Mouse (Mus musculus) forebrain, embryonic 13.5 days (tissue): ENCODE measurements around the gene Nrap. TPM values are rescaled to one million over a fixed set of nuclear protein-coding genes. Genes with fewer than 3 reads are reported as not detected.
"Not testable (repeated sequence)": the region's sequence is repeated elsewhere in the genome, so short reads cannot be mapped to it uniquely, and the experiment has no call there.

ENCODE experiments used
- ATAC-seq: fragments of 200-750 bp; cut with Nextera tagmentation; 2 replicates; pipeline ENCODE4 v1.8.0; 2017
- H3K27ac ChIP-seq: fragments of 300-500 bp; sonication (generic); 2 replicates; pipeline ENCODE4 v1.5.1; 2015; ENCODE audit warnings: inconsistent platforms, mild to moderate bottlenecking, moderate library complexity
- H3K27me3 ChIP-seq: fragments of 300-500 bp; sonication (generic); 2 replicates; pipeline ENCODE4 v1.6.1; 2015; ENCODE audit warnings: mild to moderate bottlenecking, inconsistent platforms
- H3K36me3 ChIP-seq: fragments of 300-500 bp; sonication (generic); 2 replicates; pipeline ENCODE4 v1.6.1; 2015; ENCODE audit warnings: mild to moderate bottlenecking, inconsistent platforms; ENCODE audit not compliant: poor library complexity, severe bottlenecking
- H3K4me1 ChIP-seq: fragments of 300-500 bp; sonication (generic); 2 replicates; pipeline ENCODE4 v1.6.1; 2015; ENCODE audit warnings: inconsistent platforms
- H3K4me2 ChIP-seq: fragments of 300-500 bp; sonication (generic); 2 replicates; pipeline ENCODE4 v1.6.1; 2015; ENCODE audit warnings: inconsistent platforms, mild to moderate bottlenecking, moderate library complexity
- H3K4me3 ChIP-seq: fragments of 300-500 bp; sonication (generic); 2 replicates; pipeline ENCODE4 v1.5.1; 2015; ENCODE audit warnings: mild to moderate bottlenecking, inconsistent platforms
- H3K9ac ChIP-seq: fragments of 300-500 bp; sonication (generic); 2 replicates; pipeline ENCODE4 v1.6.1; 2015; ENCODE audit warnings: mild to moderate bottlenecking, inconsistent platforms
- H3K9me3 ChIP-seq: fragments of 300-500 bp; sonication (generic); replicated peaks from 2 replicates; pipeline ENCODE4 v1.6.1; 2016; ENCODE audit warnings: inconsistent platforms
- WGBS: fragments of 180-500 bp; shearing (Covaris S2); methylation state at CpG from one replicate; pipeline ENCODE4 v1.1.7; 2015; 5-methylcytosine and 5-hydroxymethylcytosine counted together
- polyA plus RNA-seq: library from polyadenylated mRNA; unstranded; fragments of >200 nt; fragmentation: Nextera tagmentation; extraction: Ambion mirVana; gene quantifications from 2 replicates; pipeline ENCODE4 v1.2.1, GENCODE M21; 2015

Gene Nrap
- polyA plus RNA-seq, 1 experiment from 2014 or later = 0.30 TPM

- Histone ChIP-seq H3K4me3 (no peak overlapping the region), H3K27me3 (no peaks in the 10 kb centered on the region), H3K4me2 (no peak overlapping the region), H3K4me1 (0 out of 2 replicates have a peak, but pooled peaks cover 3% of the 10 kb centered on the region), H3K9ac (no peak overlapping the region), H3K27ac (no peak overlapping the region), H3K36me3 (no peaks in the 10 kb centered on the region), H3K9me3 (0 out of 2 replicates have a peak, but pooled peaks cover 3% of the 10 kb centered on the region)
- 80% methylated on average over 10 of the region's 10 CpGs for WGBS
- ATAC-seq = no peak
Measured at GRCm38 (mm10) chr19:56374011-56374410, 15.8 kb downstream of the Nrap start.

GRCm38 (mm10) chr19:56373246-56373645 lies 16.6 kb downstream of the Nrap start:
- Histone ChIP-seq H3K9ac (no peak overlapping the region), H3K9me3 (0 out of 2 replicates have a peak, but pooled peaks cover 3% of the 10 kb centered on the region), H3K4me1 (0 out of 2 replicates have a peak, but pooled peaks cover 3% of the 10 kb centered on the region), H3K27me3 (no peaks in the 10 kb centered on the region), H3K4me3 (no peak overlapping the region), H3K36me3 (no peaks in the 10 kb centered on the region), H3K4me2 (no peak overlapping the region), H3K27ac (no peak overlapping the region)
- 95% methylated on average over 5 of the region's 5 CpGs for WGBS
- ATAC-seq = no peak

GRCm38 (mm10) chr19:56372226-56372625 lies 17.6 kb downstream of the Nrap start:
- Histone ChIP-seq H3K36me3 (no peaks in the 10 kb centered on the region), H3K4me3 (no peak overlapping the region), H3K27ac (no peak overlapping the region), H3K4me1 (0 out of 2 replicates have a peak, but pooled peaks cover 3% of the 10 kb centered on the region), H3K9me3 (0 out of 2 replicates have a peak, but pooled peaks cover 3% of the 10 kb centered on the region), H3K4me2 (no peak overlapping the region), H3K9ac (no peak overlapping the region), H3K27me3 (no peaks in the 10 kb centered on the region)
- ATAC-seq = no peak
- 19% methylated on average over 7 of the region's 7 CpGs for WGBS

GRCm38 (mm10) chr19:56370389-56371150 lies 19.3 kb downstream of the Nrap start:
- ATAC-seq = no peak
- H3K4me1 ChIP-seq = 0 out of 2 replicates have a peak, but pooled peaks cover 3% of the 10 kb centered on the region
- WGBS = 92% methylated on average over 6 of the region's 6 CpGs

GRCm38 (mm10) chr19:56368912-56369311 lies 20.9 kb downstream of the Nrap start:
- Histone ChIP-seq H3K4me2 (no peak overlapping the region), H3K27ac (no peak overlapping the region), H3K4me1 (0 out of 2 replicates have a peak, but pooled peaks cover 3% of the 10 kb centered on the region), H3K9me3 (no peaks in the 10 kb centered on the region), H3K4me3 (no peak overlapping the region), H3K9ac (no peak overlapping the region), H3K27me3 (no peaks in the 10 kb centered on the region), H3K36me3 (no peaks in the 10 kb centered on the region)
- WGBS = 93% methylated on average over 7 of the region's 7 CpGs
- no peak for ATAC-seq

More at GRCm38 (mm10) chr19:56370389-56371150, 19.3 kb downstream of the Nrap start:
- H3K27ac ChIP-seq = no peak overlapping the region
- no peaks in the 10 kb centered on the region for H3K27me3 ChIP-seq
- no peaks in the 10 kb centered on the region for H3K36me3 ChIP-seq
- H3K4me2 ChIP-seq = no peak overlapping the region
- H3K9ac ChIP-seq = no peak overlapping the region
- no peaks in the 10 kb centered on the region for H3K9me3 ChIP-seq
- no peak overlapping the region for H3K4me3 ChIP-seq

GRCm38 (mm10) chr19:56367778-56368177 lies 22.1 kb downstream of the Nrap start:
- ATAC-seq = no peak
- H3K9ac ChIP-seq = no peak overlapping the region
- H3K4me1 ChIP-seq = 0 out of 2 replicates have a peak, but pooled peaks cover 3% of the 10 kb centered on the region
- no peaks in the 10 kb centered on the region for H3K36me3 ChIP-seq
- no peak overlapping the region for H3K4me2 ChIP-seq
- H3K27me3 ChIP-seq = no peaks in the 10 kb centered on the region
- no peak overlapping the region for H3K27ac ChIP-seq
- 92% methylated on average over 7 of the region's 7 CpGs for WGBS
- H3K4me3 ChIP-seq = no peak overlapping the region
- no peaks in the 10 kb centered on the region for H3K9me3 ChIP-seq

GRCm38 (mm10) chr19:56366625-56367024 lies 23.2 kb downstream of the Nrap start:
- WGBS = 81% methylated on average over 9 of the region's 9 CpGs
- no peak for ATAC-seq
- Histone ChIP-seq H3K36me3 (no peaks in the 10 kb centered on the region), H3K4me3 (no peak overlapping the region), H3K27ac (no peak overlapping the region), H3K9me3 (no peaks in the 10 kb centered on the region), H3K4me2 (no peak overlapping the region), H3K9ac (no peak overlapping the region), H3K4me1 (no peaks in the 10 kb centered on the region), H3K27me3 (no peaks in the 10 kb centered on the region)

GRCm38 (mm10) chr19:56366168-56366567 lies 23.7 kb downstream of the Nrap start:
- Histone ChIP-seq H3K4me1 (no peaks in the 10 kb centered on the region), H3K9me3 (no peaks in the 10 kb centered on the region), H3K9ac (no peak overlapping the region), H3K36me3 (no peaks in the 10 kb centered on the region), H3K27ac (no peak overlapping the region), H3K4me3 (no peak overlapping the region), H3K4me2 (no peak overlapping the region), H3K27me3 (no peaks in the 10 kb centered on the region)
- no peak for ATAC-seq
- 84% methylated on average over 11 of the region's 11 CpGs for WGBS

GRCm38 (mm10) chr19:56364563-56364962 lies 25.3 kb downstream of the Nrap start:
- H3K4me1 ChIP-seq = no peaks in the 10 kb centered on the region
- ATAC-seq = no peak
- H3K4me3 ChIP-seq = no peak overlapping the region
- H3K36me3 ChIP-seq = no peaks in the 10 kb centered on the region
- 83% methylated on average over 8 of the region's 8 CpGs for WGBS
- H3K27ac ChIP-seq = no peak overlapping the region
- no peaks in the 10 kb centered on the region for H3K27me3 ChIP-seq
- H3K9me3 ChIP-seq = no peaks in the 10 kb centered on the region
- no peak overlapping the region for H3K9ac ChIP-seq
- H3K4me2 ChIP-seq = no peak overlapping the region

GRCm38 (mm10) chr19:56363721-56364460 lies 25.9 kb downstream of the Nrap start:
- Histone ChIP-seq H3K4me1 (no peaks in the 10 kb centered on the region), H3K9me3 (no peaks in the 10 kb centered on the region), H3K36me3 (no peaks in the 10 kb centered on the region), H3K4me3 (no peak overlapping the region), H3K4me2 (no peak overlapping the region), H3K27me3 (no peaks in the 10 kb centered on the region), H3K9ac (no peak overlapping the region), H3K27ac (no peak overlapping the region)
- no peak for ATAC-seq
- WGBS = 61% methylated on average over 15 of the region's 15 CpGs

GRCm38 (mm10) chr19:56358890-56359289 lies 30.9 kb downstream of the Nrap start:
- Histone ChIP-seq H3K4me2 (no peak overlapping the region), H3K36me3 (no peaks in the 10 kb centered on the region), H3K27ac (no peak overlapping the region), H3K9me3 (no peaks in the 10 kb centered on the region), H3K9ac (no peak overlapping the region), H3K27me3 (no peaks in the 10 kb centered on the region), H3K4me3 (no peak overlapping the region), H3K4me1 (peaks cover 6% of the 10 kb centered on the region; the same call in 1 of the 2 replicates)
- 82% methylated on average over 2 of the region's 2 CpGs for WGBS
- ATAC-seq = no peak

- not testable (repeated sequence) for H3K9me3 ChIP-seq, H3K36me3 ChIP-seq, ATAC-seq, H3K9ac ChIP-seq, H3K27me3 ChIP-seq, H3K4me1 ChIP-seq, H3K4me3 ChIP-seq, H3K4me2 ChIP-seq, H3K27ac ChIP-seq
- WGBS = 76% methylated on average over 2 of the region's 2 CpGs
Measured at GRCm38 (mm10) chr19:56357374-56357708, 32.5 kb downstream of the Nrap start.
